Mouse (Mus musculus) kidney, adult 8-10 months (tissue): ENCODE data around the gene Tm4sf5.
"Not testable (repeated sequence)": the region's sequence is repeated elsewhere in the genome, so short reads cannot be mapped to it uniquely, and the experiment has no call there.

ENCODE experiments used
- DNase-seq, 2 experiments: peaks; one replicate each; pipeline ENCODE4 v3.0.0; 2022

Tm4sf5 gene

DNA sequence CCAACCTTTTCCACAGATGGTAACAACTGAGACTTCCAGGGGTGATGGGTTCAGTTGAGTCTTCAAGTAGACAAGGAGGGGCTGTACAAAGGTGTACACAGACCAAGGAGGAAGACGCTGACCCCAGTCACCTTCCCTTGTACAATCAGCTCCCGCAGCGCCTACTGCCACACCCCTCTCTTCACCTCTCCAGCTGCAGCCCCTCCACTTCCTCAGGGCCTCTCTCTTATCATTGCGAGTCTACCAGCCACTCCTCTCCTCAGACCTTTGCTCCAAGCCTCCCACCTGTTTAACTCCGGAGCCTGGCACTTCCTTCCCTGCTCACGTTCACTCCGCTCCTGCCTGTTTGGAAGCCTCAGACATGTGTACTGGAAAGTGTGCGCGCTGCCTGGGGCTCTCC, at the start of gene Tm4sf5:
Gene Tm4sf5 (plus strand): TSS at position 275 of the 400 bp plus-strand sequence.
- no peak for DNase-seq

DNA sequence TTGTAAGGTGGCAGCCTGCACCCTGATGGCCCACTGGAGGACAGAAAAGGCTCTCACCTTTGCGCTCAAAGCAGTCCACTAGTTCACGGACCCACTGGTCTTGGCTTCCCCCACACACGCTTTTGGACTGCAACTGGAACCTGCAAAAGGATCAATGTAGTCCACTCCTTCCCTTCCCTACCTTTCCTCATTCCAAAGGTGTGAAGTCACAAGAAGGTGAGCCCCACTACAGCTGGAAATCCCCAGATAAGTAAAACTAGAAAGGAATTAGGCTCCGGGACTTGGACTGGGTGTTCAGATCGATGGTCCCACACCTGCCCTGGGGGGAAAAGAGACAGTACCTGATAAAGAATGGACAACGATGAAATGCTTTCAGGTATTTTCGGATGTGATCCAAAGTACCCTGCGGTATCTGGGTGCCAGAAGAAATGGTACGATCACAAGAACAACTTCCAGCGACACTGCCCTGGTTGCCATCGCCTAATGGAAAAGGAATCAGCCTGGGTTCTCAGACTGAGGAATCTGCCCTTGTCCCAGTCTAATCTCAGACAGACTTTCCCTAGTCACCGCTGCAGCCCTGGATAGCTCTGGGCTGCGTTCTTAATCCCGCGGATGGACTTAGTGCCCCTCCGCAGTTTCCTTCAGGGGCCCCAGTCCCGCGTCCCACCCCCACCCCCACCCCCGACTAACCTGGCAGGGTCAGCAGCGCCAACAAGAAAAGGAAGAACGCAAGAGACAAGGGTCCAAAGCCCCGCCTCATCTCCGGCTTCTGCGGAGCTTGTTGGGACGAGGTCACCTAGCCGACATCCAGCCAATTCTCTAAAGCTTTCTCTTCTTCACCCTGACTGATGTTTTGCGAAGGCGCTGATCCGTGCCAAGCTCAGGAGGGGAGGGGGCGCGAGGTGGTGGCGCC, 46.1 kb upstream of the Tm4sf5 start, which contains the start of gene Zmynd15:
Gene Zmynd15 (plus strand): TSS at position 746 of the 913 bp plus-strand sequence.
- no peak for DNase-seq

GRCm38 (mm10) chr11:70459601-70460101, 45.4 kb upstream of the Tm4sf5 start, which contains the start of gene Cxcl16:
Gene Cxcl16, minus strand, starts transcription at chr11:70459984.
- peak; percentile 46 to 62 for DNase-seq

DNA sequence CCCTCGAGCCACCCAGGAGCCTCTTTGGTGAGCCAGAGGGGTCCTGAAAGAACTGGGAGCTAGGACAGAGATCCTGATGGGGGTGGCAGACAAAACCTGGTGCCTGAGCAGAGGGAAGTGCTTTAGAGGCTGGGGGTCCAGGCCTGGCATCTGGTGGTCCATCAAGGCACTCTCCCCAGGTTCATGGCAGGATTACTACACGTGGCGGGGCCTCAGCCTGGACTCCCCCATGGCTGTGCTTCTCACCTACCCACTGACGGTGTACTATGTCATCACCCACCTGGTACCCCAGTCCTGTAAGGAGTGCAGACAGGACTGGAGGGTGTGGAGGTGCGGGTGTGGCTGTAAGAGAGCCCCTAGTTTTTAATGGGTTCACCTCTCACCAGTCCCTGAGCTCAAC, 41.1 kb upstream of the Tm4sf5 start:
- no peak for DNase-seq

- DNase-seq = no peak
Observed at GRCm38 (mm10) chr11:70465211-70465610, 39.8 kb upstream of the Tm4sf5 start.

DNA sequence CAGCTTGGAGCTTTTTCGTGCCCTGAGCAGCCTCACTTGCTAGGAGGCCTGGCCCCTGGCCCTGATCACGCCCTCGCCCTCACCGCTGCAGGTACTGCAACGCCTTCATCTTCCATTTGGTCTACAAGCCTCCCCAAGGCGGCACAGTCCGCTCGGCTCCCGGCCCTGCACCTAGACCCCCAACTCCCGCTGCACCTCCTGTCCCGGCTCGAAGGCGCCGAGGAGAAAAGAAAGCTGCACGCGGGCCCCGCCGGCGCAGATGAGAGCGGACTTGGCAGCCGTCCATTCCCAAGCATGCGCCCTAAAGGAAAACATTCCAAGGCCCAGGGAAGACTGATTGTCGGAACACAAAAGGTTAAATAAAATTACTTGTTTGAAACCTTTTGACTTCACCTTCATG, 39.2 kb upstream of the Tm4sf5 start:
- DNase-seq = peak; percentile 34 to 47

- no peak for DNase-seq
Observed at GRCm38 (mm10) chr11:70467902-70468619, 37.0 kb upstream of the Tm4sf5 start.

DNA sequence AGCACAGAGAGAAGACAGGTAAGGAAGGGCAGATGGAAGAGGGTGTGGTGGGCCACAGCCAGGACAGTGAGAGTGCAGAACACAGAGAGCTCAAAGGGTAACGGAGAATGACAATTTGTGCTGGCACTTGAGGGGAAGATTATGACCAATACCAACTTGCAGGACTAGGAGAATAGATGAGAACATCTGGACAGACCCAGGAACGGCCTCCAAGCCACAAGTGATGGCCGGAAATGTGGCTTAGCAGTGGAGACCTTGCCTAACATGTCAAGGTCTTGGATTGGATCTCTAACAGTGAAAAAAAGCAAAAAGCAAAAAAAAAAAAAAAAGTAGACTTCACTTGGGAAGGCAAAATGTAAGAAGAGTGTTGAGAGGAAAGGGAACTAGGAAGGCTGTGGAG, 35.3 kb upstream of the Tm4sf5 start:
- no peak for DNase-seq

- peak; percentile 71 to 76 for DNase-seq
Observed at GRCm38 (mm10) chr11:70472716-70473115, 32.3 kb upstream of the Tm4sf5 start.

GRCm38 (mm10) chr11:70473291-70473690, 31.8 kb upstream of the Tm4sf5 start:
- not testable (repeated sequence) for DNase-seq

DNA sequence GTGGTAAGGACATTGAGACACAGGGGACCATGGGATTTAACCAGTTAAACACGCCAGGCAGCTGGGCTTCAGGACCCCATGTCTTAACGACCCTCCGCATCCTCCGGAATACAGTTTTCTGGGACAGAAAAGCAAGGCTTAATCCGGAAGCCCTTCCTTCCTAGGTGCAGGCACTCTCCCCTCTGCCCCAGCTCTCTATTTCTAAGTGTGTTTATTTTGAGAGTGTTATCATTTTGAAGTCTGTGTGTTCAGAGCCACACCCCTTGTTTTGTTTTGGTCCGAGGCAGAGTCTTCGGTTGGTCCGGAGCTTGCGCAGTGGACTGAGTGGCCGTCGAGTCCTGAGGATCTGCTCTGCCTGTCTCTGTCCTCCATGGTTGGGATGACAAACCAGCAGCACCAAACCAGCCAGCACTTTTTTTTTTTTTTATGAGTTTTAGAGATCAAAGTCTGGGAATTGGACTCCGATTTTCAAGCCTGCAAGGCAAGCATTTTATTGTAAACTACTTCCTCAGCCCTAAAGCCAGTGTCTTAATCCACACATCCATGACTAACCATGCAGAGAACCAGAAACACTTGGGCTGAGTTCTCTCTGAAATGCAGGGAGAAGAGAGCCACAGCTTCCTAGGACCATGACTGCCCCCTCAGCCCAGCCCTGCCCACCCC, 30.0 kb upstream of the Tm4sf5 start:
- DNase-seq = peak; percentile 55 to 83

GRCm38 (mm10) chr11:70485498-70485897, 19.5 kb upstream of the Tm4sf5 start:
- no peak for DNase-seq

GRCm38 (mm10) chr11:70487816-70488215, 17.2 kb upstream of the Tm4sf5 start:
- no peak for DNase-seq

DNA sequence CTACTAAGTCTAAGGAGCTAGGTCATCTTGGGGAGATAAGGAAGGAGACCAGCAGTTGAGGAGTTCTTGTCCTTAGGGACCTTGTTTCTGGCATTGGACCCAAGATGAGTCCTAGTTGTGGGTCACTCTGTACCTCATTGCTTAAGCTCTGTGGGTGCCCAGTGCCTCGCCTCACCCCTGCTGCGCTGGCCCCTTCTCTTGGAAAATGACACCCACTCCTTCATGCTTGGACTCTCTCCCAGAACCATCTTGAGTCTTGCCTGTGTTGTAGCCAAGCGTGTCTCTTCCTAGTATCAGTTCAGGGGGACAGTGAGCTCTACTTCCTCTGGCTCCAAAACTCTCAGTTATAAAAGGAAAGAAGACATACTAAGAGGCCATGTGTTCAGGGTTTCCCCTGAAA, 15.9 kb upstream of the Tm4sf5 start:
- no peak for DNase-seq

DNA sequence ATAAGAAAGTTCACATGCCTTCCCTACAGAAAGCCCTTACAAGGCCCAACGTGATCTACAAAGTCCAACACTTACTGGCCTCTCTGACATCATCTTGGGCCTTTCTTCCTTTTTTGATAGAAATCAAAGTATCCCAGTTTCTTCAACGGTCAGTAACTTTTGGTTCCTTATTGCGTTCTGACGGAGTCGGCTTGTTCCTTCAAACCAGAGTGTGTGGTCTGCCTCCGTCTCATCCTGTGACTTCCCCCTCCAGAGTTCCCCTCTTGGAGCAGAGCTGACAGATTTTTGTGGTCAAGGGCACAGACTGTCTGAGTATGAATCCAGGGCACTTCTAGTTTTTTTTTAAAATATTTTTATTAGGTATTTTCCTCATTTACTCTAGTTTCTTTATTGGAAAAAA, 15.4 kb upstream of the Tm4sf5 start:
- no peak for DNase-seq

DNA sequence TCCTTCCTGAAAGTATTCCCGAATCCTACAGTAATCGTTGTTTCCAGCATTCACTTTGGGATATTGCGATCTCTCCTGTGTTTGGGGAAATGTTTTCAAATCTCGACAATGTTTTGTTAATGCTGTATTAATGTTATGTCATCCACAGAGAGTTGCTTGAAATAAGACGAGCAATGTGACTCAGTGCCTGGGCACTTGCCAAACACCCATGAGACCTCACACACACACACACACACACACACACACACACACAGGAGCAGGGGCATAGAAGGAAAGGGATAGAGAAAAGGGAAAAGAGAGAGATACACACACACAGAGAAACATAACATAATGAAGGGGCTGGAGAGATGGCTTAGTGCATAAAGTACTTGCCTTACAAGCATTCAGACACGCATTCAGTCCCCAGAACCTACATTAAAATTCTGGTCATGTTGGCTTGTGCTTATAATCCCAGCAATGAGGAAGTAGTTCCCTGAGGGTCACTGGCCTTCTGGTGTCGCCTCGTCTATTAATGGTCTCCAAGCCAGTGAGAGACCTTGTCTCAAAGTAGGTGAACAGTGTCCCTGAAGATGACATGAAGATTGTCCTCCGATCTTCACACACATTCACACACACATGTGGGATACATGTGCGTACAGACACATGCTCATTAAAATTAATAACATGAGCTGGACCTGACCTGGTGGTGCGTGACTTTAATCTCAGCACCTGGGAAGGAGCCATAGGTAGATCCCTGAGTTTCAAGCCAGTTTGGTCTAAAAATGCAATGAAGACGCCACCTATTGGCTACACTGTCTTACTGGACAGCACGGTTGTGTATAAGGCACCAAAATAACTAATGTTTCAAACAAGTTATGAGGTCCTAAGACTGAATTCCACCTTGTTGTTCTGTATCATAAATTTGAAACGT, 5.2 kb upstream of the Tm4sf5 start:
- peak; percentile 46 to 62 for DNase-seq

DNA sequence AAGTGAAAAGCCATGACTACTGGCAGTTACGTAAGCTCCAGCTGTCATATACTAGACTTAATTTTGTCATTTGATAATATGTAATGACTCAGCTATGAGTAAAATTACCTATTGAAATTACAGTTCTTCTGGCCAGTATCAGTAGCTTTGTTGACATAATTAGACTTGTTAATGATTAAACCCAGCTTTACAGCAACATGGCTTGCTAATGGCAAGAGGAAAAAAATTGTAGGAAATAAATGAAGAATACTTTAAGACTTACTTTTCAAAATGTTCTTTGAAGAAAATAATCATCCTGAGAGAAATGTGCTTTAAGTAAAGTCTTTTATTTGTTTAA, 4.6 kb upstream of the Tm4sf5 start:
- DNase-seq = no peak

- no peak for DNase-seq
Observed at GRCm38 (mm10) chr11:70502018-70502417, 3.0 kb upstream of the Tm4sf5 start.

GRCm38 (mm10) chr11:70506385-70506784, 1.3 kb downstream of the Tm4sf5 start:
- DNase-seq = peak; percentile 67 to 85

- no peak for DNase-seq
Observed at GRCm38 (mm10) chr11:70506962-70507515, 2.0 kb downstream of the Tm4sf5 start.

GRCm38 (mm10) chr11:70509753-70510564, 4.9 kb downstream of the Tm4sf5 start:
- DNase-seq = peak in 1 of 2 experiments; percentile 63
